Mouse (Mus musculus) ovary, postnatal 14 days (tissue): ENCODE data around the gene 4930558K02Rik.

Source experiments
- DNase-seq: peaks from one replicate; pipeline ENCODE4 v3.0.0; 2022; ENCODE audit warnings: low spot score

4930558K02Rik gene

DNA sequence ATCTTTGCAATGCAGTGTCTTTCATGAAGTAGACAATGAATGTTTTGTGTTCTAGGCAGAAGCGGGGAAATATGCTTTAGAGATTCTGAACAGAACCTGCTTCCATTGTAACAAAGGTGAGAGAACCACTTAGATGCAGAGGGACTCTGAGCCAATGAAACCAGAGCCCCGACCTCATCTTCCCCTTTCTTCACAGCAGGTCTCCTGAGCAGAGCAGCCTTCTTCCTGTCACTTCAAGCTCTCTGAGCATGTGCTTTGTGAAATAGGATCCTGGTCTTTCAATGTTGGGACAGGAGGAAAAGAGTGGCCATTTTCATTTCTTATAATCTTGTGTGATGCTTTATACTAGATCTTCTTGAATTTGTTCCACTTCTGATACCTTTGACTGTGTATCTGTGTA is 79.3 kb downstream of the 4930558K02Rik start:
- no peak for DNase-seq

DNA sequence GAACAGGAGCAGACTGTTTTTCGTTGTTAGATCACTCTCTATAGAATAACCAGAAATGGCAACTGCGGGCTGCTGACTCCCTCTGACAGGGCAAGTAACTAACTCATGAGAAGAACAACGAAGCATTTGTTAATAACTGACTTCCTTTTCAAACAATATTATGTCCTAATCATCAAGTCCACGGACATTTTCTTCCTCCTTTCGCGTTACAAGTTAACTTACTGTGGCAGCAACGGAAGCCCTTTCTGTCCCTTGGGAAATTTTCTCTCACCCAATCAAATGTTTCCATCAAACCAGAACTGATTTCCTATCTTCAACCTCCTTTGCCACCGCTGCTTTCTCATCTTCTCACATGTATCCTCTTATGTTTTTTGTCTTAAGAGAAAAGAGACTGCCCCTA is 82.2 kb downstream of the 4930558K02Rik start:
- DNase-seq, result no peak

DNA sequence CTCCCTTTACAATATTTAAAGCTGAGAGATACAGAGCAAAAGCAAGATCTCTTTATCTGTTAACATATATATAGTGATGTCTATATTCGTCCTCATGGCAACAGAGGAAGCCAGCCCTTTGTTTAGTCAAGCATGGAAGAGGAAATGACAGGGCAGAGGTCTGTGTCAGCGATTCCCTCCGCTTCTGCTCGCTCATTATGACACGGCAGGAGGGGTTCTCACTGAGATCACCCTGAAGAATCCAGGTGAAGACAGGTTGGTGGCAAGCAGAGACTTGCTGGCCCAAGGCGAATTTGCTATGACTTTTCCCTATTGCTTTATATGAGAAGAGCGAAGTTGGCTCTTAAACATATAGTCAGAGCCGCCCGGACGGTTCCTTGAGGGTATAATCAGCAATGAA is 83.3 kb downstream of the 4930558K02Rik start:
- no peak for DNase-seq

DNA sequence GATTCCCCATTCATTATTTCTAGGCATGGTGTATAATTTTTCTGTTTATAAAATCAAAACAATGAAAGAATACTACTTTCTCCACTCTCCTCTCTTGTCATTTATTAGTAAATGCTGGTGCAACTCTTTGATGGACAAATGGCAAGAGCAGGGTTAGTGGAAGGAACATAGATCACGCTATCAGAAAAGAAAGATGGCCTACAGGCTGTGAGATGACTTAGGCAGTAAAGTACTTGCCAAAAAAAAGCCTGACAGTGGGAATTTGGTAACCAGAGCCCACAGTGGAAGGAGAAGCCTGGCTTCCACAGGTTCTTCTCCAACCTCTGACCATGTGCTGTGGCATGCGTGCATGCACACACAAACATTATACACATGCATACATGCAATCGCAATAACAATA is 84.4 kb downstream of the 4930558K02Rik start:
- no peak for DNase-seq

DNA sequence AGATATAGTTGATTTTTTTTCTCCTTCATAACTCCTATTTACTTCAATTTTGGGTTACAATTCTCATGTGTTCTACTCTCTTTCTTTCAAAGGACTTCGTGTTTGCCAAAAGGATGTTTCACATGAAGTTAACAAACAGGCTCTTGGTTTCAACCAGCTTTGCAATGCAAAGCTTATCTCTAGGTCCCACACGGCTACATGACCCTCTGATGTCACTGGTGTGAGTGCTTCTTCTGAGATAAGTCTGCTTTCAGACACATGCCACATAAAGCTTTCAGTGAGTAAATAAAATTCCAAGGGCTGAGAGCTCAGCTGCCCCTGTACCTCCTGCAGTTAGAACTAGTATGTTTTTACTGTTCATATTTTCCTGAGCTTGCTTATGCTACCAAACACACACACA is 84.9 kb downstream of the 4930558K02Rik start:
- DNase-seq, result no peak

DNA sequence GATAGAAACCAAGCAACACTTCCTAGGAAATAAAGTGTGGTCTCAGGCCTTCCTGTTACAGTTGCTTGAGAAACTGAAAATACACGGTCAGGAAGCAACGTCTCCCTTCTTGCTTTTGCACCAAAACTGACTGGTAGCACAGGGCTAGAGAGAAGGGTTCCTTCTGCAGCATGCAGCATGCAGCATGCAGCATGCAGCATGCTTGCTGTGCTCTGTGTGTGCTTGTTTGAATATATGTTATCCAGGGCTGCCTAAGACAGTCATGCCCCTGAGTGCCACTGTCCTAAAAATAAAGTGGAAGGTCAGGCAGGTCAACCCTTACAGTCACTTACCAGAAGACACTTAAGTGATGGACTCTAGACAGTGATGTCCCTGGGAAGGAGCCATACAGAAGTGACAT is 85.3 kb downstream of the 4930558K02Rik start:
- no peak for DNase-seq
